Mouse (Mus musculus): ENCODE measurements at regions not wholly inside any gene's neighbourhood (a gene's known extent, or its start where the extent isn't known, plus 50 kb on each side); places are given as distances from the start of the nearest gene placed in this dataset.
A peak's percentile ranks its signal among the peaks of the same experiment; 100 is the strongest.
"Not testable (repeated sequence)": the region's sequence is repeated elsewhere in the genome, so short reads cannot be mapped to it uniquely, and the experiment has no call there.

GRCm38 (mm10) chr10:31143856-31144488, 169.2 kb upstream of the Hddc2 start:
- DNase-seq (ENCODE audit: low spot score): no peak

- no peak for DNase-seq (ENCODE audit: low spot score)
These were observed 168.7 kb upstream of the Hddc2 start for GRCm38 (mm10) chr10:31144489-31144872.

- DNase-seq (ENCODE audit: low spot score): peak; percentile 73
These were observed 140.0 kb upstream of the Hddc2 start for GRCm38 (mm10) chr10:31173169-31173686.

GRCm38 (mm10) chr10:31189577-31189976, 123.6 kb upstream of the Hddc2 start:
- no peak for DNase-seq (ENCODE audit: low spot score)

- not testable (repeated sequence) for DNase-seq (ENCODE audit: low spot score)
These were observed 101.0 kb upstream of the Hddc2 start for GRCm38 (mm10) chr10:31212164-31212563.

- DNase-seq (ENCODE audit: low spot score): no peak
These were observed 100.3 kb upstream of the Hddc2 start for GRCm38 (mm10) chr10:31212778-31213454.

GRCm38 (mm10) chr10:31221902-31222301, 91.3 kb upstream of the Hddc2 start:
- peak; percentile 29 for DNase-seq (ENCODE audit: low spot score)

GRCm38 (mm10) chr10:31229078-31229477, 84.1 kb upstream of the Hddc2 start:
- DNase-seq (ENCODE audit: low spot score): no peak

GRCm38 (mm10) chr10:31242442-31242966, 70.7 kb upstream of the Hddc2 start:
- DNase-seq (ENCODE audit: low spot score): no peak

GRCm38 (mm10) chr10:31252584-31253381, 60.4 kb upstream of the Hddc2 start:
- DNase-seq (ENCODE audit: low spot score): peak; percentile 29

- DNase-seq (ENCODE audit: low spot score): peak; percentile 84
These were observed 56.2 kb upstream of the Hddc2 start for GRCm38 (mm10) chr10:31256934-31257333.

GRCm38 (mm10) chr10:31257611-31258010, 55.6 kb upstream of the Hddc2 start:
- peak; percentile 62 for DNase-seq (ENCODE audit: low spot score)

GRCm38 (mm10) chr10:31260914-31261313, 52.3 kb upstream of the Hddc2 start:
- peak; percentile 77 for DNase-seq (ENCODE audit: low spot score)
